Mouse (Mus musculus) left cerebral cortex, postnatal 10 days (tissue): ENCODE measurements around the gene Acot8. TPM values are rescaled to one million over a fixed set of nuclear protein-coding genes. Genes with fewer than 3 reads are reported as not detected.
A peak's percentile ranks its signal among the peaks of the same experiment; 100 is the strongest.

Source experiments
- DNase-seq, 2 experiments: peaks; one replicate each; pipeline ENCODE4 v3.0.0; 2021 to 2022; ENCODE audit warnings: low spot score in 2 of 2, mixed read lengths in 1 of 2; ENCODE audit errors: extremely low spot score in 1 of 2
- intact Hi-C: fragments of 180-260 bp; cut with DNase I; formaldehyde crosslinking; loops from one replicate; pipeline ENCODE4 v1.15.1; 2025
- total RNA-seq, 2 experiments: library from RNA; stranded (reverse); gene quantifications; 2 replicates each; pipeline ENCODE4 v1.2.3; 2021

The Acot8 gene
- total RNA-seq, 2 experiments from 2014 or later, result 22.1 to 30.0 TPM

GRCm38 (mm10) chr2:164786388-164786885 lies 18.2 kb downstream of the Acot8 start:
- intact Hi-C loops, result no loop called here
- no peak for DNase-seq

- peak; percentile 72 to 93 for DNase-seq
- intact Hi-C loops, result no loop called here
These were observed 18.9 kb downstream of the Acot8 start, which contains the start of gene Snx21 for GRCm38 (mm10) chr2:164785481-164786387. Snx21 (plus strand) TSS chr2:164785823.

GRCm38 (mm10) chr2:164784869-164785420 lies 19.7 kb downstream of the Acot8 start:
- no peak for DNase-seq
- intact Hi-C loops, result no loop called here

- intact Hi-C loops, result no loop called here
These were observed 20.6 kb downstream of the Acot8 start for GRCm38 (mm10) chr2:164783926-164784581.

GRCm38 (mm10) chr2:164781876-164782275 lies 22.8 kb downstream of the Acot8 start:
- DNase-seq, result no peak
- intact Hi-C loops, result no loop called here

More at GRCm38 (mm10) chr2:164783926-164784581, 20.6 kb downstream of the Acot8 start:
- DNase-seq, result no peak

- no peak for DNase-seq
- intact Hi-C loops, result no loop called here
These were observed 25.1 kb downstream of the Acot8 start, which contains the start of gene Tnnc2 for GRCm38 (mm10) chr2:164779481-164780086. Tnnc2 (minus strand) TSS chr2:164779967.

- intact Hi-C loops, result no loop called here
- DNase-seq, result no peak
These were observed 25.9 kb downstream of the Acot8 start for GRCm38 (mm10) chr2:164778809-164779208.

GRCm38 (mm10) chr2:164778015-164778287 lies 26.7 kb downstream of the Acot8 start:
- intact Hi-C loops, result no loop called here
- DNase-seq, result no peak

- intact Hi-C loops, result no loop called here
- DNase-seq, result no peak
These were observed 27.3 kb downstream of the Acot8 start for GRCm38 (mm10) chr2:164777246-164778014.

GRCm38 (mm10) chr2:164776801-164777200 lies 27.9 kb downstream of the Acot8 start:
- DNase-seq, result no peak
- intact Hi-C loops, result no loop called here

GRCm38 (mm10) chr2:164776130-164776529 lies 28.6 kb downstream of the Acot8 start:
- intact Hi-C loops, result no loop called here
- no peak for DNase-seq

GRCm38 (mm10) chr2:164773989-164774364 lies 30.7 kb downstream of the Acot8 start:
- no peak for DNase-seq

GRCm38 (mm10) chr2:164773229-164773988 lies 31.3 kb downstream of the Acot8 start:
- intact Hi-C loops, result no loop called here
- no peak for DNase-seq

More at GRCm38 (mm10) chr2:164773989-164774364, 30.7 kb downstream of the Acot8 start:
- intact Hi-C loops, result no loop called here

GRCm38 (mm10) chr2:164771123-164771522 lies 33.6 kb downstream of the Acot8 start:
- DNase-seq, result no peak
- intact Hi-C loops, result no loop called here

- no peak for DNase-seq
- intact Hi-C loops, result no loop called here
These were observed 34.4 kb downstream of the Acot8 start for GRCm38 (mm10) chr2:164770279-164770678.

GRCm38 (mm10) chr2:164769258-164770037 lies 35.2 kb downstream of the Acot8 start, which contains the start of gene Ube2c:
Ube2c (plus strand) TSS chr2:164769898.
- DNase-seq, result peak; percentile 98 to 100
- intact Hi-C loops, result no loop called here
